Mouse (Mus musculus) stomach, postnatal 0 days (tissue): ENCODE data around the gene Itga9.

ENCODE experiments used
- CTCF ChIP-seq: IDR thresholded peaks from 2 replicates; pipeline ENCODE4 v1.5.1; 2016; ENCODE audit warnings: antibody characterized with exemption, low read depth, mild to moderate bottlenecking, moderate library complexity
- EP300 ChIP-seq: optimal IDR thresholded peaks from 2 replicates; pipeline ENCODE3; 2016; ENCODE audit warnings: antibody characterized with exemption

- TF ChIP-seq CTCF = peak; percentile 87
- TF ChIP-seq EP300 = no peak
Observed at GRCm38 (mm10) chr9:118871089-118871488, 264.6 kb downstream of the Itga9 start.
